Mouse (Mus musculus) small intestine, adult 2 months (tissue): Measurements from ENCODE around the gene Eid1. TPM values are rescaled to one million over a fixed set of nuclear protein-coding genes. Genes with fewer than 3 reads are reported as not detected.

Experiments used
- H3K27ac ChIP-seq: fragments of 200-500 bp; 2 replicates; pipeline ENCODE4 v1.5.1; 2012; ENCODE audit warnings: low read depth, low read length, control low read depth, inconsistent platforms; ENCODE audit not compliant: insufficient read depth
- H3K27me3 ChIP-seq: fragments of 200-500 bp; 2 replicates; pipeline ENCODE4 v1.6.1; 2012; ENCODE audit warnings: mild to moderate bottlenecking, moderate library complexity, low read length, inconsistent platforms; ENCODE audit not compliant: control insufficient read depth, insufficient read depth
- H3K36me3 ChIP-seq: fragments of 200-500 bp; 2 replicates; pipeline ENCODE4 v1.6.1; 2012; ENCODE audit warnings: mild to moderate bottlenecking, low read length, control low read depth, inconsistent platforms; ENCODE audit not compliant: control insufficient read depth, insufficient read depth
- H3K4me1 ChIP-seq: fragments of 200-500 bp; 2 replicates; pipeline ENCODE4 v1.6.1; 2012; ENCODE audit warnings: low read length, inconsistent platforms, mixed read lengths; ENCODE audit not compliant: control insufficient read depth, insufficient read depth, insufficient read length
- H3K4me3 ChIP-seq: fragments of 200-500 bp; 2 replicates; pipeline ENCODE4 v1.5.1; 2012; ENCODE audit warnings: low read depth, mild to moderate bottlenecking, control low read depth, inconsistent platforms, low read length, moderate library complexity
- CTCF ChIP-seq: fragments of 200-500 bp; IDR thresholded peaks from 2 replicates; pipeline ENCODE4 v1.5.1; 2012; ENCODE audit warnings: low read depth, mild to moderate bottlenecking, control low read depth, inconsistent platforms, low read length, moderate library complexity, mixed read lengths; ENCODE audit not compliant: insufficient replicate concordance, insufficient read length; ENCODE audit errors: extremely low read depth
- POLR2A ChIP-seq: fragments of 200-500 bp; IDR thresholded peaks from 2 replicates; pipeline ENCODE4 v1.6.1; 2012; ENCODE audit warnings: low read depth, mild to moderate bottlenecking, control low read depth, inconsistent platforms, low read length, moderate library complexity
- WGBS: fragments of 180-500 bp; shearing (Covaris S2); methylation state at CpG from one replicate; pipeline ENCODE4 v1.1.7; 2018; 5-methylcytosine and 5-hydroxymethylcytosine counted together
- polyA plus RNA-seq: library from polyadenylated mRNA; depleted of rRNA; stranded (reverse); fragments of >200 nt; gene quantifications from 2 replicates; pipeline ENCODE4 v1.2.3, GENCODE M21; 2012; rRNA removed

The Eid1 gene
- polyA plus RNA-seq, 1 experiment, result 5.3 TPM

- no peak overlapping the region for H3K4me3 ChIP-seq
- H3K27me3 ChIP-seq, result no peaks in the 10 kb centered on the region
- WGBS, result 62% methylated on average over 5 of the region's 5 CpGs
- no peak for TF ChIP-seq POLR2A
- TF ChIP-seq CTCF, result no peak
- no peak overlapping the region for H3K27ac ChIP-seq
- H3K36me3 ChIP-seq, result no peaks in the 10 kb centered on the region
- no peaks in the 10 kb centered on the region for H3K4me1 ChIP-seq
Measured at GRCm38 (mm10) chr2:125706510-125706921, 33.6 kb downstream of the Eid1 start.

- 73% methylated on average over 8 of the region's 8 CpGs for WGBS
- TF ChIP-seq POLR2A (no peak), CTCF (no peak)
- Histone ChIP-seq H3K4me3 (no peak overlapping the region), H3K36me3 (no peaks in the 10 kb centered on the region), H3K27me3 (no peaks in the 10 kb centered on the region), H3K27ac (no peak overlapping the region), H3K4me1 (no peaks in the 10 kb centered on the region)
Measured at GRCm38 (mm10) chr2:125716599-125716998, 43.7 kb downstream of the Eid1 start.

GRCm38 (mm10) chr2:125723086-125723407 is 50.2 kb downstream of the Eid1 start:
- H3K4me1 ChIP-seq, result peaks cover 10% of the 10 kb centered on the region
- no peaks in the 10 kb centered on the region for H3K36me3 ChIP-seq
- peak overlapping the region; percentile 51 for H3K4me3 ChIP-seq
- H3K27me3 ChIP-seq, result peaks cover 20% of the 10 kb centered on the region
- no peak overlapping the region for H3K27ac ChIP-seq
- no peak for TF ChIP-seq CTCF
- no peak for TF ChIP-seq POLR2A
- WGBS, result 4% methylated on average over 18 of the region's 18 CpGs

GRCm38 (mm10) chr2:125723408-125724085 is 50.7 kb downstream of the Eid1 start:
- no peak overlapping the region for H3K27ac ChIP-seq
- 0 out of 2 replicates have a peak, but pooled peaks have one; percentile 4 for TF ChIP-seq CTCF
- TF ChIP-seq POLR2A, result no peak

GRCm38 (mm10) chr2:125724086-125724430 is 51.2 kb downstream of the Eid1 start, which contains the start of gene Shc4:
Shc4 (minus strand) TSS chr2:125724148.
- under 1% methylated on average over 15 of the region's 15 CpGs for WGBS
- peak within 1 kb of the TSS; percentile 51 for H3K4me3 ChIP-seq
- H3K27me3 ChIP-seq, result peaks cover 20% of the 10 kb centered on the region
- no peak within 1 kb of the TSS for H3K27ac ChIP-seq
- no peak for TF ChIP-seq CTCF
- no peak for TF ChIP-seq POLR2A
- no peaks in the 10 kb centered on the region for H3K36me3 ChIP-seq
- peaks cover 10% of the 10 kb centered on the region for H3K4me1 ChIP-seq

More at GRCm38 (mm10) chr2:125723408-125724085, 50.7 kb downstream of the Eid1 start:
- Histone ChIP-seq H3K36me3 (no peaks in the 10 kb centered on the region), H3K27me3 (peaks cover 20% of the 10 kb centered on the region), H3K4me3 (peak overlapping the region; percentile 51), H3K4me1 (peaks cover 10% of the 10 kb centered on the region)
- under 1% methylated on average over 34 of the region's 34 CpGs for WGBS

Other genes starting within 250 kb of the Eid1 start
- 0.17 and 0.18 TPM in 2 replicates for gene Gm9913, start 168.0 kb upstream of the Eid1 start, polyA plus RNA-seq
- 4.9 and 5.1 TPM in 2 replicates for gene Fbn1, start 165.1 kb upstream of the Eid1 start, polyA plus RNA-seq
- gene Cep152, start 48.0 kb upstream of the Eid1 start, polyA plus RNA-seq, result 0.32 and 0.82 TPM in 2 replicates
- 0.09 and 0.13 TPM in 2 replicates for gene Shc4, start 51.1 kb downstream of the Eid1 start, polyA plus RNA-seq
- gene Secisbp2l, start 109.8 kb downstream of the Eid1 start, polyA plus RNA-seq, result 7.2 and 12.3 TPM in 2 replicates
- gene Galk2, start 186.0 kb downstream of the Eid1 start, polyA plus RNA-seq, result 5.9 and 13.7 TPM in 2 replicates
- gene Cops2, start 186.0 kb downstream of the Eid1 start, polyA plus RNA-seq, result 0.70 and 1.3 TPM in 2 replicates